Comparison of ENCODE assay signal across 19 mouse cellular contexts in the genomic region with DNA sequence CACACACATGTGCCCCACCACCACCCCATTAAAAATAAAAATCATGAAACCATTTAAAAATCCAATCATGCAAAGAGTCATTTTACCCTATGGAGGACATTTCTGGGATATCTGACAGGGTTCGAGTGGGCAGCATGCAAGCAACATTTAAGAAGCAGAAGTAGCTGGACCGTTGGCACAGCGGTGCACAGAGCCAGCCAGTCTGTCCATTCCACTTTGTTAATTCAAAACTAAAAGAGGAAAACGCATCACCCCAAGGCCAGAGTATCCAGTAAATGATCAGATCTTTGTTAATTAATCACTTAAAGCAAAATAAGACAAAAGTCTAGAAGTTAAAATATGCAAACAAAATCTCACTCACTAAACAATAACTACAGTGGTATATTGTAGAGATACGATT. TPM values are rescaled to one million over a fixed set of nuclear protein-coding genes. Genes with fewer than 3 reads are reported as not detected.
DNase-seq lines count a peak whose midpoint lies in the region; ATAC-seq and TF ChIP-seq lines count a peak whose summit lies in the region.
"Had no signal": no experiment of that assay in that cellular context is flagged by ENCODE, and none has a peak within 500 bp of the region (broad histone marks: within the 10 kb centered on the region; RNA-seq: fewer than 3 reads in every experiment).

No protein-coding gene starts in this region.

- no peak for TF ChIP-seq CTCF in spleen, adult 2 months (IDR thresholded peaks at IDR 0.05; ENCODE audit: extremely low read depth, insufficient read depth, insufficient read length, insufficient replicate concordance)

- no peaks in the 10 kb centered on the region for H3K27me3 ChIP-seq in kidney, embryonic 16.5 days (ENCODE audit: insufficient read depth, low read length)
- no peaks in the 10 kb centered on the region for H3K27me3 ChIP-seq in spleen, adult 2 months (ENCODE audit: control insufficient read depth, insufficient read depth, low read length)
- H3K27me3 ChIP-seq: forebrain, embryonic 12.5 days; heart, embryonic 12.5 days; stomach, embryonic 15.5 days had no signal

- no peak overlapping the region for H3K9ac ChIP-seq in kidney, embryonic 16.5 days (replicated peaks; ENCODE audit: low read length)
- H3K9ac ChIP-seq: forebrain, embryonic 12.5 days; heart, embryonic 12.5 days; hindbrain, embryonic 14.5 days; stomach, embryonic 15.5 days had no signal

- no peak for TF ChIP-seq POLR2A in spleen, adult 2 months (IDR thresholded peaks at IDR 0.05; ENCODE audit: low read depth, low read length)

- no peaks in the 10 kb centered on the region for H3K36me3 ChIP-seq in kidney, embryonic 16.5 days (ENCODE audit: insufficient read depth, low read length)
- no peaks in the 10 kb centered on the region for H3K36me3 ChIP-seq in spleen, adult 2 months (ENCODE audit: control insufficient read depth, insufficient read depth, low read length)
- H3K36me3 ChIP-seq: embryonic facial prominence, embryonic 10.5 days; forebrain, embryonic 12.5 days; heart, embryonic 12.5 days; stomach, embryonic 15.5 days had no signal

- DNase-seq in kidney, adult 9 months, result peak; percentile 76
- DNase-seq in spleen, adult 2 months (ENCODE audit: low read depth in 1 of 2, low spot score in 2 of 2), result no peak
- DNase-seq in spleen, postnatal 36 days (ENCODE audit: low spot score in 2 of 2), result no peak
- peak; percentile 29 for DNase-seq in kidney, postnatal 14 days
- DNase-seq in frontal cortex, postnatal 10 days (ENCODE audit: low spot score in 2 of 2), result no peak
- DNase-seq in urinary bladder, postnatal 4 days (ENCODE audit: low spot score in 2 of 2), result no peak
- DNase-seq: cerebellum, adult 8-10 months; gastrocnemius, postnatal 36 days; layer of hippocampus, postnatal 36 days; midbrain, embryonic 14.5 days; spleen, adult 18-20 months; thymus, adult 18-20 months had no signal

- H3K4me1 ChIP-seq in kidney, embryonic 16.5 days (ENCODE audit: insufficient read depth, low read length), result peaks cover 19% of the 10 kb centered on the region
- H3K4me1 ChIP-seq in spleen, adult 2 months (ENCODE audit: control insufficient read depth, insufficient read depth, insufficient read length), result peaks cover 2% of the 10 kb centered on the region; the same call in 1 of the 2 replicates
- H3K4me1 ChIP-seq: forebrain, embryonic 12.5 days; stomach, embryonic 15.5 days had no signal

- H3K4me3 ChIP-seq in kidney, embryonic 16.5 days (ENCODE audit: low read length), result no peak overlapping the region
- H3K4me3 ChIP-seq in spleen, adult 2 months (ENCODE audit: extremely low read depth, insufficient read depth, insufficient read length), result no peak overlapping the region
- H3K4me3 ChIP-seq: embryonic facial prominence, embryonic 10.5 days; forebrain, embryonic 12.5 days; heart, embryonic 12.5 days; myocyte; stomach, embryonic 15.5 days had no signal

- no peak overlapping the region for H3K27ac ChIP-seq in kidney, embryonic 16.5 days (ENCODE audit: low read length)
- H3K27ac ChIP-seq in spleen, adult 2 months (ENCODE audit: insufficient read depth, low read length), result 0 out of 2 replicates have a peak overlapping the region, but pooled peaks have one; percentile 32
- H3K27ac ChIP-seq: embryonic facial prominence, embryonic 10.5 days; forebrain, embryonic 12.5 days; hindbrain, embryonic 14.5 days; stomach, embryonic 15.5 days had no signal

- no peak for ATAC-seq in kidney, embryonic 16.5 days (ENCODE audit: low FRiP score, low TSS enrichment)

- H3K9me3 ChIP-seq in kidney, embryonic 16.5 days (ENCODE audit: low read length), result no peaks in the 10 kb centered on the region
- H3K9me3 ChIP-seq: embryonic facial prominence, embryonic 10.5 days; forebrain, embryonic 12.5 days; stomach, embryonic 15.5 days had no signal

- H3K4me2 ChIP-seq in kidney, embryonic 16.5 days (replicated peaks; ENCODE audit: low read depth, low read length), result no peak overlapping the region
- H3K4me2 ChIP-seq: forebrain, embryonic 12.5 days; heart, embryonic 12.5 days; hindbrain, embryonic 14.5 days; stomach, embryonic 15.5 days had no signal

- 70% methylated on average over 5 of the region's 5 CpGs for WGBS in kidney, embryonic 16.5 days
- WGBS in spleen, adult 2 months, result 85% methylated on average over 5 of the region's 5 CpGs

RNA-seq across cellular contexts. Expression of a gene that starts 46.5 kb away (rescaled TPM):
- polyA plus RNA-seq in kidney, embryonic 16.5 days (2015; fragmentation: Nextera tagmentation; extraction: Ambion mirVana), result 65.8 and 78.4 TPM in 2 replicates
- 13.4 and 13.5 TPM in 2 replicates for polyA plus RNA-seq in spleen, adult 2 months (2012; rRNA removed)

Comparison
In these comparisons a context has a peak if more than half of its experiments do, and no peak if none do; other contexts are left out.
1. DNase-seq: peak in kidney, adult 9 months (single experiment) and kidney, postnatal 14 days (single experiment); none in spleen, adult 2 months (0 of 2), spleen, postnatal 36 days (0 of 2), frontal cortex, postnatal 10 days (0 of 2) and urinary bladder, postnatal 4 days (0 of 2).